Mouse (Mus musculus) telencephalon, adult 2 months (tissue): ENCODE measurements at regions not wholly inside any gene's neighbourhood (a gene's known extent, or its start where the extent isn't known, plus 50 kb on each side); places are given as distances from the start of the nearest gene placed in this dataset.

Source experiments
- DNase-seq: peaks from one replicate; pipeline ENCODE4 v3.0.0-alpha.2; 2011; ENCODE audit warnings: low read depth, low spot score

DNA sequence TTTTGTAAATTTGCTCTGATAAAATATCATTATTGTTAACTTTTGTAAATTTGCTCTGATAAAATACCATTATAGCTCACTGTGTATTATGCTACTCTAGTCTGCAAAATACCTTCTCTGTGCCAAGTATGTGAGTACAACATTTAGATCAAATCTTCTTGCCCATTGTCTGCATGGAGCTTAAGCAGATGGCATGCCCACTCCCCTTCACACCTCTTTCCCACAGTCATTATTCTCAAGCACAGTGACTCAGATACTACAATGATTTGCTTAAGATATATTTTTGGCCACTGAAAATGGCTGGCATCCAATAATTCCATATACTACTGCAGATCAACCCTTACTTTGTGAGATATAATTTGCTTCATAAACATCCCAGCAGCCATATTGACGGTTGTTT lies 533.6 kb upstream of the Cntn4 start:
- DNase-seq, result peak; percentile 71
